Mouse (Mus musculus) cerebellum, postnatal 25 days (tissue): ENCODE results near the gene Slc10a3.
"Not testable (repeated sequence)": the region's sequence is repeated elsewhere in the genome, so short reads cannot be mapped to it uniquely, and the experiment has no call there.

ENCODE experiments used
- DNase-seq, 2 experiments: peaks; one replicate each; pipeline ENCODE4 v3.0.0; 2021; ENCODE audit warnings: mixed read lengths in 2 of 2

Gene Slc10a3

GRCm38 (mm10) chrX:74372888-74373549, at the start of gene Slc10a3, which contains the start of gene Ubl4a:
TSS of gene Slc10a3 (minus strand) at chrX:74373349.
TSS of gene Ubl4a (minus strand) at chrX:74373218.
- peak; percentile 74 to 85 for DNase-seq

- DNase-seq: peak; percentile 67 to 76
These were observed 40.2 kb upstream of the Slc10a3 start for GRCm38 (mm10) chrX:74413377-74413776.

- no peak for DNase-seq
These were observed 35.2 kb upstream of the Slc10a3 start for GRCm38 (mm10) chrX:74408340-74408739.

GRCm38 (mm10) chrX:74400136-74400535, 27.0 kb upstream of the Slc10a3 start:
- no peak for DNase-seq

- peak; percentile 83 to 88 for DNase-seq
These were observed 19.6 kb upstream of the Slc10a3 start, which contains the start of the genes Fam3a and Ikbkg for GRCm38 (mm10) chrX:74392535-74393443. TSS of gene Fam3a (minus strand) at chrX:74393272. TSS of gene Ikbkg (plus strand) at chrX:74393290.

GRCm38 (mm10) chrX:74388153-74388552, 15.0 kb upstream of the Slc10a3 start:
- DNase-seq: no peak

- DNase-seq: no peak
These were observed 11.3 kb upstream of the Slc10a3 start for GRCm38 (mm10) chrX:74384451-74384850.

GRCm38 (mm10) chrX:74368209-74368909, 4.8 kb downstream of the Slc10a3 start:
- DNase-seq: peak; percentile 74 to 84

GRCm38 (mm10) chrX:74367512-74367911, 5.6 kb downstream of the Slc10a3 start:
- DNase-seq: no peak

- no peak for DNase-seq
These were observed 14.0 kb downstream of the Slc10a3 start for GRCm38 (mm10) chrX:74359171-74359570.

GRCm38 (mm10) chrX:74357069-74357468, 16.1 kb downstream of the Slc10a3 start:
- not testable (repeated sequence) for DNase-seq

- DNase-seq: peak; percentile 85 to 90
These were observed 19.7 kb downstream of the Slc10a3 start, which contains the start of gene Lage3 for GRCm38 (mm10) chrX:74353467-74353770. TSS of gene Lage3 (minus strand) at chrX:74353618.

- DNase-seq: no peak
These were observed 20.3 kb downstream of the Slc10a3 start for GRCm38 (mm10) chrX:74352645-74353466.

- peak; percentile 32 to 56 for DNase-seq
These were observed 42.8 kb downstream of the Slc10a3 start for GRCm38 (mm10) chrX:74330166-74330930.

GRCm38 (mm10) chrX:74329215-74329671, 43.9 kb downstream of the Slc10a3 start:
- peak in 1 of 2 experiments; percentile 28 for DNase-seq

- peak; percentile 75 to 79 for DNase-seq
These were observed 44.4 kb downstream of the Slc10a3 start, which contains the start of gene Plxna3 for GRCm38 (mm10) chrX:74328725-74329161. TSS of gene Plxna3 (plus strand) at chrX:74329066.
